ENCODE assay signal across 15 mouse cellular contexts in genomic region chr3:80893055-80893690, GRCm38 (mm10). TPM values are rescaled to one million over a fixed set of nuclear protein-coding genes. Genes with fewer than 3 reads are reported as not detected.
DNase-seq lines count a peak whose midpoint lies in the region; ATAC-seq and TF ChIP-seq lines count a peak whose summit lies in the region.
"Had no signal": no experiment of that assay in that cellular context is flagged by ENCODE, and none has a peak within 500 bp of the region (broad histone marks: within the 10 kb centered on the region; RNA-seq: fewer than 3 reads in every experiment).

No protein-coding gene starts in this region.

- H3K9me3 ChIP-seq in hindbrain, embryonic 12.5 days (replicated peaks): no peaks in the 10 kb centered on the region
- H3K9me3 ChIP-seq in hindbrain, postnatal 0 days (ENCODE audit: low read length): no peaks in the 10 kb centered on the region
- H3K9me3 ChIP-seq in limb, embryonic 15.5 days: no peaks in the 10 kb centered on the region
- no peaks in the 10 kb centered on the region for H3K9me3 ChIP-seq in limb, embryonic 10.5 days (replicated peaks)
- H3K9me3 ChIP-seq in hindbrain, embryonic 16.5 days (ENCODE audit: control insufficient read depth, low read length): no peaks in the 10 kb centered on the region
- no peaks in the 10 kb centered on the region for H3K9me3 ChIP-seq in neural tube, embryonic 14.5 days (ENCODE audit: control insufficient read depth, low read length)
- H3K9me3 ChIP-seq: limb, embryonic 13.5 days had no signal

- ATAC-seq in hindbrain, embryonic 12.5 days (ENCODE audit: low FRiP score): no peak
- no peak for ATAC-seq in hindbrain, postnatal 0 days
- no peak for ATAC-seq in limb, embryonic 15.5 days (ENCODE audit: insufficient number of reproducible peaks, low FRiP score, low TSS enrichment, low read depth)
- peak; percentile 46; the same call in 1 of the 2 replicates for ATAC-seq in hindbrain, embryonic 16.5 days
- ATAC-seq in neural tube, embryonic 14.5 days (ENCODE audit: low read depth): peak; percentile 64; the same call in 1 of the 2 replicates
- ATAC-seq: CD4-positive, CD25-positive, alpha-beta regulatory T cell, adult 4 months; intestine, postnatal 0 days had no signal

- no peak overlapping the region for H3K9ac ChIP-seq in hindbrain, embryonic 12.5 days
- H3K9ac ChIP-seq in hindbrain, postnatal 0 days (replicated peaks; ENCODE audit: low read length): no peak overlapping the region
- H3K9ac ChIP-seq in limb, embryonic 15.5 days: no peak overlapping the region
- no peak overlapping the region for H3K9ac ChIP-seq in hindbrain, embryonic 16.5 days (ENCODE audit: low read depth, low read length)
- H3K9ac ChIP-seq in neural tube, embryonic 14.5 days (replicated peaks; ENCODE audit: low read depth, low read length): no peak overlapping the region
- H3K9ac ChIP-seq: limb, embryonic 13.5 days had no signal

- H3K27ac ChIP-seq in hindbrain, embryonic 12.5 days: 0 out of 2 replicates have a peak overlapping the region, but pooled peaks have one; percentile 3
- H3K27ac ChIP-seq in hindbrain, postnatal 0 days: no peak overlapping the region
- 0 out of 2 replicates have a peak overlapping the region, but pooled peaks have one; percentile 38 for H3K27ac ChIP-seq in limb, embryonic 15.5 days
- H3K27ac ChIP-seq in limb, embryonic 10.5 days: no peak overlapping the region
- peak overlapping the region; percentile 56; the same call in 1 of the 2 replicates for H3K27ac ChIP-seq in hindbrain, embryonic 16.5 days (ENCODE audit: low read depth, low read length)
- H3K27ac ChIP-seq in neural tube, embryonic 14.5 days (ENCODE audit: low read depth, low read length): no peak overlapping the region
- H3K27ac ChIP-seq: limb, embryonic 13.5 days had no signal

- no peak for DNase-seq in hindbrain, postnatal 0 days (ENCODE audit: low spot score)
- no peak for DNase-seq in limb, embryonic 10.5 days (ENCODE audit: low spot score)
- DNase-seq in spleen, postnatal 36 days (ENCODE audit: low spot score in 2 of 2): no peak
- DNase-seq: cerebellum, postnatal 25 days; heart, adult 11 months; layer of hippocampus, postnatal 36 days; lung, adult 18-20 months; thymus, postnatal 14 days had no signal

- no peak overlapping the region for H3K4me2 ChIP-seq in hindbrain, embryonic 12.5 days (replicated peaks)
- no peak overlapping the region for H3K4me2 ChIP-seq in hindbrain, postnatal 0 days (ENCODE audit: low read depth, low read length)
- H3K4me2 ChIP-seq in limb, embryonic 15.5 days: no peak overlapping the region
- no peak overlapping the region for H3K4me2 ChIP-seq in hindbrain, embryonic 16.5 days (ENCODE audit: low read length)
- no peak overlapping the region for H3K4me2 ChIP-seq in neural tube, embryonic 14.5 days (ENCODE audit: low read depth, low read length)
- H3K4me2 ChIP-seq: limb, embryonic 13.5 days had no signal

- no peaks in the 10 kb centered on the region for H3K36me3 ChIP-seq in hindbrain, embryonic 12.5 days
- no peaks in the 10 kb centered on the region for H3K36me3 ChIP-seq in hindbrain, postnatal 0 days (ENCODE audit: insufficient read depth, low read length)
- no peaks in the 10 kb centered on the region for H3K36me3 ChIP-seq in limb, embryonic 15.5 days
- H3K36me3 ChIP-seq in limb, embryonic 10.5 days: no peaks in the 10 kb centered on the region
- no peaks in the 10 kb centered on the region for H3K36me3 ChIP-seq in hindbrain, embryonic 16.5 days (ENCODE audit: control insufficient read depth, insufficient read depth, low read length)
- no peaks in the 10 kb centered on the region for H3K36me3 ChIP-seq in neural tube, embryonic 14.5 days (ENCODE audit: control insufficient read depth, insufficient read depth, low read length)
- H3K36me3 ChIP-seq: limb, embryonic 13.5 days had no signal

- H3K4me1 ChIP-seq in hindbrain, embryonic 12.5 days: 0 out of 2 replicates have a peak, but pooled peaks cover 3% of the 10 kb centered on the region
- 0 out of 2 replicates have a peak, but pooled peaks cover 3% of the 10 kb centered on the region for H3K4me1 ChIP-seq in hindbrain, postnatal 0 days (ENCODE audit: insufficient read depth, low read length)
- H3K4me1 ChIP-seq in limb, embryonic 15.5 days: 0 out of 2 replicates have a peak, but pooled peaks cover 3% of the 10 kb centered on the region
- H3K4me1 ChIP-seq in limb, embryonic 10.5 days: peaks cover 17% of the 10 kb centered on the region
- peaks cover 7% of the 10 kb centered on the region; the same call in 1 of the 2 replicates for H3K4me1 ChIP-seq in hindbrain, embryonic 16.5 days (ENCODE audit: control insufficient read depth, insufficient read depth, low read depth, low read length)
- peaks cover 8% of the 10 kb centered on the region; the same call in 1 of the 2 replicates for H3K4me1 ChIP-seq in neural tube, embryonic 14.5 days (ENCODE audit: control insufficient read depth, insufficient read depth, low read length)

- H3K4me3 ChIP-seq in hindbrain, embryonic 12.5 days: no peak overlapping the region
- no peak overlapping the region for H3K4me3 ChIP-seq in hindbrain, postnatal 0 days (ENCODE audit: low read length)
- H3K4me3 ChIP-seq in limb, embryonic 15.5 days: no peak overlapping the region
- H3K4me3 ChIP-seq in limb, embryonic 10.5 days: no peak overlapping the region
- no peak overlapping the region for H3K4me3 ChIP-seq in hindbrain, embryonic 16.5 days (ENCODE audit: low read length)
- no peak overlapping the region for H3K4me3 ChIP-seq in neural tube, embryonic 14.5 days (ENCODE audit: low read depth, low read length)
- H3K4me3 ChIP-seq: limb, embryonic 13.5 days had no signal

- 68% methylated on average over 4 of the region's 4 CpGs for WGBS in hindbrain, embryonic 12.5 days
- WGBS in hindbrain, postnatal 0 days: 49% methylated on average over 4 of the region's 4 CpGs
- 33% methylated on average over 4 of the region's 4 CpGs for WGBS in limb, embryonic 15.5 days
- WGBS in limb, embryonic 10.5 days: 31% methylated on average over 4 of the region's 4 CpGs
- WGBS in hindbrain, embryonic 16.5 days: 47% methylated on average over 4 of the region's 4 CpGs
- 27% methylated on average over 4 of the region's 4 CpGs for WGBS in neural tube, embryonic 14.5 days

- H3K27me3 ChIP-seq in hindbrain, embryonic 12.5 days: no peaks in the 10 kb centered on the region
- H3K27me3 ChIP-seq in hindbrain, postnatal 0 days (ENCODE audit: insufficient read depth, low read length): no peaks in the 10 kb centered on the region
- no peaks in the 10 kb centered on the region for H3K27me3 ChIP-seq in limb, embryonic 15.5 days
- no peaks in the 10 kb centered on the region for H3K27me3 ChIP-seq in limb, embryonic 10.5 days (ENCODE audit: low read depth, poor library complexity, severe bottlenecking)
- H3K27me3 ChIP-seq in hindbrain, embryonic 16.5 days (replicated peaks; ENCODE audit: control insufficient read depth, insufficient read depth, low read length): no peaks in the 10 kb centered on the region
- no peaks in the 10 kb centered on the region for H3K27me3 ChIP-seq in neural tube, embryonic 14.5 days (ENCODE audit: control insufficient read depth, insufficient read depth, low read length)
- H3K27me3 ChIP-seq: limb, embryonic 13.5 days had no signal

- no peak for TF ChIP-seq CTCF in hindbrain, postnatal 0 days (IDR thresholded peaks at IDR 0.05; ENCODE audit: low read depth)

RNA-seq across cellular contexts. Expression of gene Glrb, which starts 20.3 kb away (rescaled TPM):
- polyA plus RNA-seq in hindbrain, embryonic 12.5 days (2016; fragmentation: Nextera tagmentation; extraction: Ambion mirVana): 16.6 and 17.1 TPM in 2 replicates
- total RNA-seq in hindbrain, postnatal 0 days (2014; rRNA removed): 85.6 and 99.6 TPM in 2 replicates
- polyA plus RNA-seq in hindbrain, postnatal 0 days (2015; fragmentation: Nextera tagmentation; extraction: Ambion mirVana): 85.7 and 88.4 TPM in 2 replicates
- polyA plus RNA-seq in limb, embryonic 15.5 days (2015; fragmentation: Nextera tagmentation; extraction: Ambion mirVana): 16.1 and 16.7 TPM in 2 replicates
- polyA plus RNA-seq in limb, embryonic 10.5 days (2016; fragmentation: Nextera tagmentation; extraction: Ambion mirVana): 14.2 and 23.2 TPM in 2 replicates
- polyA plus RNA-seq in hindbrain, embryonic 16.5 days (2015; fragmentation: Nextera tagmentation; extraction: Ambion mirVana): 53.7 and 73.3 TPM in 2 replicates
- 45.5 and 59.8 TPM in 2 replicates for polyA plus RNA-seq in neural tube, embryonic 14.5 days (2014; fragmentation: Nextera tagmentation; extraction: Ambion mirVana)
- polyA plus RNA-seq: CD4-positive, CD25-positive, alpha-beta regulatory T cell, adult 4 months had no signal

Comparison
In these comparisons a context has a peak if more than half of its experiments do, and no peak if none do; other contexts are left out.
1. ATAC-seq: peak in hindbrain, embryonic 16.5 days (single experiment) and neural tube, embryonic 14.5 days (single experiment); none in hindbrain, embryonic 12.5 days (single experiment), hindbrain, postnatal 0 days (single experiment) and limb, embryonic 15.5 days (single experiment).
2. H3K27ac ChIP-seq: peak in hindbrain, embryonic 12.5 days (single experiment), limb, embryonic 15.5 days (single experiment) and hindbrain, embryonic 16.5 days (single experiment); none in hindbrain, postnatal 0 days (single experiment), limb, embryonic 10.5 days (single experiment) and neural tube, embryonic 14.5 days (single experiment).